Mouse (Mus musculus) left cerebral cortex, adult 18-20 months (tissue): ENCODE data around the gene Nrarp. TPM values are rescaled to one million over a fixed set of nuclear protein-coding genes. Genes with fewer than 3 reads are reported as not detected.

Source experiments
- DNase-seq, 2 experiments: peaks; one replicate each; pipeline ENCODE4 v3.0.0; 2021 to 2022; ENCODE audit warnings: low spot score in 2 of 2, mixed read lengths in 1 of 2
- long read RNA-seq, 2 experiments: library from polyadenylated mRNA; stranded (forward); transcript quantifications; one replicate each; pipeline ENCODE4 v2.0.0; 2021
- total RNA-seq, 2 experiments: library from RNA; stranded (reverse); gene quantifications; 2 replicates each; pipeline ENCODE4 v1.2.3; 2021

Gene Nrarp
- total RNA-seq = 10 to 100 TPM; 19.2 to 23.9 TPM
- long read RNA-seq, experiment 1, transcript Nrarp-201 (1 exons, 2,582 nt) = major isoform, 42 of 42 reads
- long read RNA-seq, experiment 1, partial matches to known transcripts = 0 of 42 reads
- long read RNA-seq, experiment 1, other reads (novel, unspliced or antisense) = 0 of 42 reads
- long read RNA-seq, experiment 2, transcript Nrarp-201 (1 exons, 2,582 nt) = major isoform, 41 of 41 reads
- long read RNA-seq, experiment 2, partial matches to known transcripts = 0 of 41 reads
- long read RNA-seq, experiment 2, other reads (novel, unspliced or antisense) = 0 of 41 reads

GRCm38 (mm10) chr2:25180478-25180903 is at the start of gene Nrarp:
Nrarp (plus strand) TSS chr2:25180758.
- DNase-seq = peak; percentile 86 to 90

- no peak for DNase-seq
Measured at GRCm38 (mm10) chr2:25131601-25132000, 49.0 kb upstream of the Nrarp start.

GRCm38 (mm10) chr2:25137832-25138231 is 42.7 kb upstream of the Nrarp start:
- DNase-seq = no peak

GRCm38 (mm10) chr2:25141185-25141584 is 39.4 kb upstream of the Nrarp start:
- DNase-seq = no peak

- DNase-seq = no peak
Measured at GRCm38 (mm10) chr2:25141921-25142320, 38.6 kb upstream of the Nrarp start.

- DNase-seq = no peak
Measured at GRCm38 (mm10) chr2:25145346-25145745, 35.2 kb upstream of the Nrarp start.

- no peak for DNase-seq
Measured at GRCm38 (mm10) chr2:25147398-25147797, 33.2 kb upstream of the Nrarp start.

- DNase-seq = no peak
Measured at GRCm38 (mm10) chr2:25147892-25148291, 32.7 kb upstream of the Nrarp start.

- DNase-seq = no peak
Measured at GRCm38 (mm10) chr2:25149643-25150042, 30.9 kb upstream of the Nrarp start.

GRCm38 (mm10) chr2:25151280-25151956 is 29.1 kb upstream of the Nrarp start:
- DNase-seq = no peak

GRCm38 (mm10) chr2:25156177-25156576 is 24.4 kb upstream of the Nrarp start:
- no peak for DNase-seq

- no peak for DNase-seq
Measured at GRCm38 (mm10) chr2:25156990-25157389, 23.6 kb upstream of the Nrarp start.

- peak in 1 of 2 experiments; percentile 48 for DNase-seq
Measured at GRCm38 (mm10) chr2:25157655-25158054, 22.9 kb upstream of the Nrarp start.

- no peak for DNase-seq
Measured at GRCm38 (mm10) chr2:25167481-25167880, 13.1 kb upstream of the Nrarp start.

GRCm38 (mm10) chr2:25167919-25168664 is 12.5 kb upstream of the Nrarp start:
- peak; percentile 37 to 41 for DNase-seq

GRCm38 (mm10) chr2:25168665-25168978 is 11.9 kb upstream of the Nrarp start:
- DNase-seq = no peak

GRCm38 (mm10) chr2:25169778-25170177 is 10.8 kb upstream of the Nrarp start:
- no peak for DNase-seq

GRCm38 (mm10) chr2:25170326-25171100 is 10.0 kb upstream of the Nrarp start:
- DNase-seq = no peak

- no peak for DNase-seq
Measured at GRCm38 (mm10) chr2:25171101-25171768, 9.3 kb upstream of the Nrarp start.

- no peak for DNase-seq
Measured at GRCm38 (mm10) chr2:25171769-25172153, 8.8 kb upstream of the Nrarp start.

GRCm38 (mm10) chr2:25172629-25173028 is 7.9 kb upstream of the Nrarp start:
- DNase-seq = no peak
